Mouse (Mus musculus) midbrain, embryonic 12.5 days (tissue): Measurements from ENCODE around the gene Tmem235. TPM values are rescaled to one million over a fixed set of nuclear protein-coding genes. Genes with fewer than 3 reads are reported as not detected.
A peak's percentile ranks its signal among the peaks of the same experiment; 100 is the strongest.
"Not testable (repeated sequence)": the region's sequence is repeated elsewhere in the genome, so short reads cannot be mapped to it uniquely, and the experiment has no call there.

Source experiments
- ATAC-seq: fragments of 200-750 bp; cut with Nextera tagmentation; 2 replicates; pipeline ENCODE4 v1.8.0; 2017; ENCODE audit warnings: low read depth, moderate TSS enrichment, moderate library complexity; ENCODE audit not compliant: low FRiP score
- H3K27ac ChIP-seq: fragments of 300-500 bp; sonication (generic); replicated peaks from 2 replicates; pipeline ENCODE4 v1.5.1; 2016; ENCODE audit warnings: mild to moderate bottlenecking
- H3K27me3 ChIP-seq: fragments of 300-500 bp; sonication (generic); 2 replicates; pipeline ENCODE4 v1.6.1; 2016; ENCODE audit warnings: mild to moderate bottlenecking
- H3K36me3 ChIP-seq: fragments of 300-500 bp; sonication (generic); 2 replicates; pipeline ENCODE4 v1.6.1; 2016
- H3K4me1 ChIP-seq: fragments of 300-500 bp; sonication (generic); 2 replicates; pipeline ENCODE4 v1.6.1; 2016
- H3K4me2 ChIP-seq: fragments of 300-500 bp; sonication (generic); replicated peaks from 2 replicates; pipeline ENCODE4 v1.6.1; 2016; ENCODE audit warnings: mild to moderate bottlenecking, moderate library complexity
- H3K4me3 ChIP-seq: fragments of 300-500 bp; sonication (generic); 2 replicates; pipeline ENCODE4 v1.5.1; 2016; ENCODE audit warnings: mild to moderate bottlenecking
- H3K9ac ChIP-seq: fragments of 300-500 bp; sonication (generic); replicated peaks from 2 replicates; pipeline ENCODE4 v1.6.1; 2016; ENCODE audit warnings: mild to moderate bottlenecking, moderate library complexity
- H3K9me3 ChIP-seq: fragments of 300-500 bp; sonication (generic); 2 replicates; pipeline ENCODE4 v1.6.1; 2016; ENCODE audit warnings: mild to moderate bottlenecking
- WGBS: fragments of 180-500 bp; shearing (Covaris S2); methylation state at CpG from one replicate; pipeline ENCODE4 v1.1.7; 2016; 5-methylcytosine and 5-hydroxymethylcytosine counted together
- polyA plus RNA-seq: library from polyadenylated mRNA; unstranded; fragments of >200 nt; fragmentation: Nextera tagmentation; extraction: Ambion mirVana; gene quantifications from 2 replicates; pipeline ENCODE4 v1.2.1, GENCODE M21; 2016

Tmem235 gene
- polyA plus RNA-seq, result not detected in 2 replicates

DNA sequence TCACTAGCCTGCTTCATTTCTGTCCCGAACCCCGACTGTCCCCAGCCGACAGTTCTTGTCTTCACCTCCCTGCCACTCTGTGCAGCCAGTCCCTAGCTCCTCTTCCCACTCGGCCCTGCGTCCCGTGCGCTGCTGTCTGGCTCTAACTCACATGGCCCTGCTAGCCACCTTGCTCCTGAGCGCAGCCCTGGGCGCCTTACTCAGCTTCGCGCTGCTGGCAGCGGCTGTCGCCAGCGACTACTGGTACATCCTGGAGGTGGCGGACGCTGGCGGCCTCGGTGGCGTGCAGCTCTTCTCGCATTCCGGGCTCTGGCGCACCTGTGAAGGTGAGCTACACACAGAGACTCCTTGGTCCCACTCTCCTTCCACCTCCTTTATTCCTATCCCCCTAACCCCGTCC is at the start of gene Tmem235:
Gene Tmem235, plus strand, starts transcription at position 152 of the 400 bp plus-strand sequence.
- H3K4me1 ChIP-seq, result peaks cover 34% of the 10 kb centered on the region
- WGBS, result 4% methylated on average over 23 of the region's 23 CpGs
- no peak for ATAC-seq
- H3K9me3 ChIP-seq, result no peaks in the 10 kb centered on the region
- peak within 1 kb of the TSS; percentile 21; the same call in 1 of the 2 replicates for H3K4me2 ChIP-seq
- no peak within 1 kb of the TSS for H3K4me3 ChIP-seq
- no peak within 1 kb of the TSS for H3K27ac ChIP-seq
- H3K9ac ChIP-seq, result peak within 1 kb of the TSS; percentile 41; the same call in 1 of the 2 replicates
- H3K27me3 ChIP-seq, result peaks cover 69% of the 10 kb centered on the region
- H3K36me3 ChIP-seq, result peaks cover 20% of the 10 kb centered on the region

DNA sequence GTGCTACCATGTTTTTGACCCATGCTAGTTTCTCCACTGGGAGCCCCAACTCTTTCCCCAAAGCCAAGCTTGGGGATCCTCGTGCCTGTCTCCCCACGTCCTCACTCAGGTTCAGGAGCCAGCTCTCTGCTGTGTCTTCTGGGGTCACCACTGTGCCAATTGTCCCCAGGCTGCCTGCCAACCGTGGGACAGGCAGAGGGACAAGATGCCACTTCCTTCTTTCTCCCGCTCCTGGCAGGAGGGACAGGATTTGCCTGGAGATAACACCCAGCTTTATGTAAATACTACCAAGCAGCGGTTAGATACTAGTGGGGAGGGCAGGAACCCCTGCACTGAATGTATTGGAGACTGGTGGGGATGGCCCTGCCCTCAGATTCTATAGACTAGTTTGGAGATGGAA is 46.7 kb upstream of the Tmem235 start:
- no peak for ATAC-seq

DNA sequence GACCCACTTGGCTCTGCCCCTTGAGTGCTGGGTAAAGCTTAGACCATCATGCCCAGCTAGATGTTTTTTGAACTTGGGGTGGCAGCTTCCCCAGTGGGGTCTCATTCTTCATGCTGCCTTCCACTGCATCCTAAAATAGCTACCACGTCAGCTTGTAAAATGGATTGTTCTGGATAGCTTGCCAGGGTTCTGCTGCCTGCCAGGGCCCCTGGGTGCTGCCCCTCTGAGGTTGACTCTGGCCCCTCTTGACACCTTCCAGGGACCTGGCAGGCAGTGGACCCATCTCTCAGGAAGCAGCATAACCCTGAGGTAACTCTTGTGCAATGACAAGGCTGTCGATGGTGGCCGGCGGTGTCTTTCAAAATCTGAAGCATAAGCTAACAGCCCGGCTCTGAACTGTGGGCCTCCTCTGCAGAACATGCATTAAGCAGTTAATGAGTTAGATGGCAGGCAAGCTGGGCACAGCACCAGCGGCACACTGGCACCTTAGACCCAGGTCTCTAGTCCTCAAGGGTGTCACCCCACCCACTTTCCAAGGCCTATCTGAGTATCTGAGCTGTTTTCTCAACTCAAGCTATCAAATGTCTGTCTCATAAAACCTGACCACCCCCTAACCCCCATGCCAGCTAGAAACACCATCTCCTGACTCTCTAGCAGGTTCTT is 45.7 kb upstream of the Tmem235 start:
- ATAC-seq, result no peak
- Histone ChIP-seq H3K4me2 (no peak overlapping the region), H3K27me3 (peaks cover 13% of the 10 kb centered on the region; the same call in 1 of the 2 replicates), H3K4me3 (no peak overlapping the region), H3K9me3 (no peaks in the 10 kb centered on the region), H3K36me3 (peaks cover 53% of the 10 kb centered on the region), H3K27ac (no peak overlapping the region), H3K9ac (no peak overlapping the region), H3K4me1 (peaks cover 21% of the 10 kb centered on the region)
- 92% methylated on average over 6 of the region's 6 CpGs for WGBS

More for the DNA sequence above, 46.7 kb upstream of the Tmem235 start:
- H3K27ac ChIP-seq, result no peak overlapping the region
- H3K4me1 ChIP-seq, result peaks cover 22% of the 10 kb centered on the region
- H3K9me3 ChIP-seq, result no peaks in the 10 kb centered on the region
- no peak overlapping the region for H3K4me2 ChIP-seq
- H3K9ac ChIP-seq, result no peak overlapping the region
- 85% methylated on average over 5 of the region's 5 CpGs for WGBS
- peaks cover 47% of the 10 kb centered on the region for H3K36me3 ChIP-seq
- no peak overlapping the region for H3K4me3 ChIP-seq
- H3K27me3 ChIP-seq, result peaks cover 22% of the 10 kb centered on the region; the same call in 1 of the 2 replicates

DNA sequence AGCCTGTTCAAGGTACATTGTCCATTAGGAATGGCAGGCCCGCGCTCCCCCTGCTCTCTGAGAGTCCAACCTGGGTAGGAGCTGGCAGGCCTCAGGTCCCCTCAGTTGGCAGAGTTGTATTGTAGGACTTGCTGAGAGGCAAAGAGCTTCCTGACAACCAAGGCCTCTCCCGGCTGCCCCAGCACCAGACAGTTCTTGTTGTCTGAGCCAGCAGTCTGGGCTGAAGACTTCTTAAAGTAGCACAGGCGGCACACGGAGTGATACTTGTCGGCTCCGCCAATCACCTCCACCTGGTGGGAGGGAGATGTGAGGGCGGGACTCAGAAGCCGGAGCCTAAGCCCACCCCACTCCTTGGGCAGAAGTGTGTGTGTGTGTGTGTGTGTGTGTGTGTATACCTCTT is 44.7 kb upstream of the Tmem235 start:
- not testable (repeated sequence) for ATAC-seq, H3K9ac ChIP-seq, H3K4me3 ChIP-seq, H3K9me3 ChIP-seq, H3K27ac ChIP-seq, H3K27me3 ChIP-seq, H3K4me2 ChIP-seq
- H3K4me1 ChIP-seq, result peaks cover 14% of the 10 kb centered on the region
- 90% methylated on average over 9 of the region's 9 CpGs for WGBS
- peaks cover 57% of the 10 kb centered on the region for H3K36me3 ChIP-seq

DNA sequence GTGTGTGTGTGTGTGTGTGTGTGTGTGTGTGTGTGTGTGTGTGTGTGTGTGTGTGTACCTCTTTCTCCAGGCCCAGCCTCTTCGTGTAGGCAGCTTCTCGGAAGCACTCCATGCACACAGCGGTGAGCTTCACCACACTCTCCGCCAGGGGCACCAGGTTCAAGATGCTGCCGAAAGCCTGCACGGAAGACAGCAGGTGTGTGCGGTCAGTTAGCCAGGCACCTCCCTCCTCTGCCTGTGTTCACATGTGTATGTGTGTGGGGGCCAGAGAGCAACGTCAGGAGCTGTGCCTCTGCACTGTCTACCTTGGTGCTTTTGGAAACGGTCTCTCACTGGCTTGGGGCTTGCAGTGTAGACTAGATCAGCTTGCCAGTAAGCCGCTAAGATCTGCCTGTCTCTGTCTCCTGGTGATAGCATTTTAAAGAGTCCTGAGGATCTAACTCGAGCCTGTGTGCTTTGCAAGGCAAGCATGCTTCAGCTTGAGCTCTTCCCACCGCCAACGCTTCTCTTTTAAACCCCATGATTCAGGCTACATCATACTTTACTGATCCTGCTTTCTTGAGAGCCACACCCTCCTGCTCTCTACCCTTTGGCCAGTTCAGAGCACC is 44.1 kb upstream of the Tmem235 start:
- H3K4me3 ChIP-seq, result no peak overlapping the region
- WGBS, result 91% methylated on average over 12 of the region's 13 CpGs
- peaks cover 63% of the 10 kb centered on the region for H3K36me3 ChIP-seq
- H3K9ac ChIP-seq, result no peak overlapping the region
- H3K27me3 ChIP-seq, result no peaks in the 10 kb centered on the region
- no peak overlapping the region for H3K27ac ChIP-seq
- peaks cover 11% of the 10 kb centered on the region; the same call in 1 of the 2 replicates for H3K4me1 ChIP-seq
- no peaks in the 10 kb centered on the region for H3K9me3 ChIP-seq
- no peak for ATAC-seq
- no peak overlapping the region for H3K4me2 ChIP-seq

DNA sequence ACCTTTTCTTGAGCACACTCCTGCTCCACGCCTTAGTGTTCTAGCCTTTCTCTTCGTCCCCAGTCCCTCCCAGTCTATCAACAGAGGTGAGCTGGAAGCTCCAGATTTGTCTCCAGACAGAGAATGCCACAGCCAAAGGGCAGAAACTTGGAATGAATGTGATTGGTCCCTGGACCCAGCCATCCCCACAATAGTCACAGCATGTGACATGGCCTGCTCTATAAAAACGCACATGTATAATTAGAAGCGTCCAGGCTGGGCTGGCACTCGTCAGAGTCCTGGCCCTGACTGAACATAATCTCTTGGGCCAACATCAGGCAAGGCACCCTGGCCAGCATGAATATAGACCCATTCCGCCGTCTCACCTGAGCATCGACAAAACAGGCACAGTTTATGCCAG is 41.5 kb upstream of the Tmem235 start:
- Histone ChIP-seq H3K4me1 (peaks cover 14% of the 10 kb centered on the region), H3K4me2 (no peak overlapping the region), H3K27ac (no peak overlapping the region), H3K36me3 (peaks cover 70% of the 10 kb centered on the region), H3K9me3 (no peaks in the 10 kb centered on the region), H3K4me3 (no peak overlapping the region), H3K9ac (no peak overlapping the region), H3K27me3 (no peaks in the 10 kb centered on the region)
- ATAC-seq, result no peak
- WGBS, result 76% methylated on average over 8 of the region's 8 CpGs

GRCm38 (mm10) chr11:117820173-117820572 is 40.4 kb upstream of the Tmem235 start:
- H3K4me1 ChIP-seq, result peaks cover 25% of the 10 kb centered on the region
- 91% methylated on average over 7 of the region's 7 CpGs for WGBS
- ATAC-seq, result no peak
- no peak overlapping the region for H3K4me3 ChIP-seq
- H3K27ac ChIP-seq, result no peak overlapping the region
- no peaks in the 10 kb centered on the region for H3K27me3 ChIP-seq
- no peaks in the 10 kb centered on the region for H3K9me3 ChIP-seq
- no peak overlapping the region for H3K9ac ChIP-seq
- H3K36me3 ChIP-seq, result peaks cover 60% of the 10 kb centered on the region
- no peak overlapping the region for H3K4me2 ChIP-seq

- Histone ChIP-seq H3K4me2 (no peak overlapping the region), H3K9ac (no peak overlapping the region), H3K4me3 (no peak overlapping the region), H3K27me3 (no peaks in the 10 kb centered on the region), H3K36me3 (peaks cover 45% of the 10 kb centered on the region), H3K27ac (no peak overlapping the region), H3K9me3 (no peaks in the 10 kb centered on the region), H3K4me1 (peaks cover 42% of the 10 kb centered on the region)
- no peak for ATAC-seq
- WGBS, result 92% methylated on average over 9 of the region's 9 CpGs
These were observed 38.7 kb upstream of the Tmem235 start for GRCm38 (mm10) chr11:117821868-117822267.

GRCm38 (mm10) chr11:117822728-117823241 is 37.8 kb upstream of the Tmem235 start:
- no peak overlapping the region for H3K4me3 ChIP-seq
- WGBS, result 95% methylated on average over 7 of the region's 7 CpGs
- peaks cover 36% of the 10 kb centered on the region for H3K36me3 ChIP-seq
- peaks cover 51% of the 10 kb centered on the region for H3K4me1 ChIP-seq
- H3K9ac ChIP-seq, result no peak overlapping the region
- no peaks in the 10 kb centered on the region for H3K9me3 ChIP-seq
- no peak for ATAC-seq
- H3K27ac ChIP-seq, result no peak overlapping the region
- H3K27me3 ChIP-seq, result no peaks in the 10 kb centered on the region
- H3K4me2 ChIP-seq, result no peak overlapping the region

DNA sequence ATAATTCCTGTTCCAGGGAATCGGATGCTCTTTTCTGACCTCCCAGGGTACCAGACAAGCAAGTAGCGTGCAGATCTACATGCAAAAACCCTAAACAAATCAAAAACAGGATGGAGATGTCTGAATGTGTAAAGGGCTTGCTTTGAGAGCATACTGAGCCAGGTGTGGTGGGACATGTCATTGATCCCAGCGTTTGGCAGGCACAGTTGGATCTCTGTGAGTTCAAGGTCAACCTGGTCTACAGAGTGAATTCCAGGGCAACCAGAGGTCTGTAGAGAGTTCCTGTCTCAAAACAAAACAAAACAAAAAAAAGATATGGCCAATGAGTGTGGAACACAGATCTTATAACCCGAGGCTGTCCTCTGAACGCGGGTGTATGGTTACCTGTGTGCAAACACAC is 37.1 kb upstream of the Tmem235 start:
- 95% methylated on average over 6 of the region's 6 CpGs for WGBS
- Histone ChIP-seq H3K27ac (no peak overlapping the region), H3K9me3 (no peaks in the 10 kb centered on the region), H3K36me3 (peaks cover 31% of the 10 kb centered on the region), H3K4me3 (no peak overlapping the region), H3K27me3 (no peaks in the 10 kb centered on the region), H3K4me1 (peaks cover 56% of the 10 kb centered on the region), H3K4me2 (no peak overlapping the region), H3K9ac (no peak overlapping the region)
- ATAC-seq, result no peak

DNA sequence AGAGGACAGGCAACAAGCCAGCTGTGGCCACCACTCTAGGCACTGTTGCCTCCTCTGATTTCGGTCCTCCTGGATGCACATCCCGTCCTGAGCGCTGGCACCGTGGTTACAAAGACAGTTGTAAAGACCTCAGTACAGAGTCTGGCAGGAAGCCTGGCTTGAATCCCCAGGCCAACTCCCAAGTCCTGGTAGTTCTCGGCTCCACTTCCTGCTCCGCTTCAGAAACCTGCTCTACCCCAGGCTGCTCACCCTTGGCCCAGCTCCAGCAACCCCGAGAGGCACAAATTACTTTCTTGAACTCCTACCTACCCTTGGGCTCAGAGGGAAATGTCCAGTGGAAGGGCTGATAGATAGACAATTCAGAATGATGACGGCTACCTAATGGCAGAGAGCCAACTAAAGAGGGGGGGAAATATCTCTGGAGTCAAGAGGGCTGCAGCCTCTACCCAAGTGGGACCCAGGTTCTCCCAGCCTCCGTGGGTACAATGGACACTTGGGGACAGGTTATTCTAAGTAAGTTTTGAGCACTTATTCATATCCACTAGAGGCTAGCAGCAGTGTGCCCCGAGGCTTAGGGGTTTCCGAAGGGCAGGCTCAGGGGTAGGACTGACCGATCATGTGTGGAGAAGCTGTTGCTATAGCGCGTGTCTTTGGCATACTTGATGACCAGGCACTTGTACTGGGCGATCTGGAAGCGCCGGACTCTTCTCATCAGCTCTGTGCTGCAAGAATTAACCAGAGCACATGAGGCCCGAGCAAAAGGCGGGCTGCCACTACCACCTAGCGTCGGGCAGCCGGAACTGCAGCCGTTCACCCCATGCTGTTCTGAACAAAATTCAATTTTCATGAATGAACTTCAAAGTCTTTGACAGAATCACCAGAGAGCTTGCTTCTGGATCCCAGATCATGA is 36.2 kb upstream of the Tmem235 start:
- H3K9ac ChIP-seq, result peak overlapping the region; percentile 78
- H3K4me3 ChIP-seq, result peak overlapping the region; percentile 57
- 28% methylated on average over 23 of the region's 23 CpGs for WGBS
- H3K4me1 ChIP-seq, result peaks cover 60% of the 10 kb centered on the region
- H3K27me3 ChIP-seq, result no peaks in the 10 kb centered on the region
- no peaks in the 10 kb centered on the region for H3K9me3 ChIP-seq
- no peak overlapping the region for H3K27ac ChIP-seq
- peaks cover 23% of the 10 kb centered on the region for H3K36me3 ChIP-seq
- H3K4me2 ChIP-seq, result peak overlapping the region; percentile 86
- ATAC-seq, result peak; percentile 77
